Comparison of ENCODE assay signal across 26 mouse cellular contexts in genomic region chr14:54823716-54824115, GRCm38 (mm10). TPM values are rescaled to one million over a fixed set of nuclear protein-coding genes. Genes with fewer than 3 reads are reported as not detected.
DNase-seq lines count a peak whose midpoint lies in the region; ATAC-seq and TF ChIP-seq lines count a peak whose summit lies in the region.
"Had no signal": no experiment of that assay in that cellular context is flagged by ENCODE, and none has a peak within 500 bp of the region (broad histone marks: within the 10 kb centered on the region; RNA-seq: fewer than 3 reads in every experiment).

No protein-coding gene starts in this region.

- H3K36me3 ChIP-seq in kidney, embryonic 14.5 days (ENCODE audit: control insufficient read depth, insufficient read depth, low read length) = no peaks in the 10 kb centered on the region
- H3K36me3 ChIP-seq in heart, adult 2 months (ENCODE audit: control insufficient read depth, insufficient read depth, low read length) = no peaks in the 10 kb centered on the region

- no peaks in the 10 kb centered on the region; the same call in 1 of the 2 replicates for H3K4me1 ChIP-seq in kidney, embryonic 14.5 days (ENCODE audit: control insufficient read depth, insufficient read depth, low read length)
- H3K4me1 ChIP-seq in heart, adult 2 months (ENCODE audit: control insufficient read depth, insufficient read depth, low read length) = no peaks in the 10 kb centered on the region

- H3K79me2 ChIP-seq in heart, adult 2 months (replicated peaks; ENCODE audit: control insufficient read depth, insufficient read depth, low read length) = no peaks in the 10 kb centered on the region

- TF ChIP-seq EP300 in heart, adult 2 months (IDR thresholded peaks at IDR 0.05; ENCODE audit: insufficient read depth, low read depth, low read length) = no peak

- no peaks in the 10 kb centered on the region for H3K9me3 ChIP-seq in kidney, embryonic 14.5 days (ENCODE audit: control insufficient read depth, low read length)

- no peak for ATAC-seq in kidney, embryonic 14.5 days (ENCODE audit: low FRiP score, low TSS enrichment)
- ATAC-seq: activated CD4-positive, CD25-positive, alpha-beta regulatory T cell, adult 4 months; CD4-positive, CD25-positive, alpha-beta regulatory T cell, adult 4 months; forebrain, embryonic 16.5 days had no signal

- H3K27ac ChIP-seq in kidney, embryonic 14.5 days (ENCODE audit: low read depth, low read length) = no peak overlapping the region
- H3K27ac ChIP-seq in heart, adult 2 months = no peak overlapping the region
- H3K27ac ChIP-seq: stomach, postnatal 0 days had no signal

- H3K4me3 ChIP-seq in kidney, embryonic 14.5 days (ENCODE audit: low read length) = no peak overlapping the region
- no peak overlapping the region for H3K4me3 ChIP-seq in heart, adult 2 months

- intact Hi-C loops in heart, adult 2 months (cut with DNase I) = no loop called here

- DNase-seq in adrenal gland, adult 2 months = peak; percentile 12
- no peak for DNase-seq in adrenal gland, adult 8-10 months
- DNase-seq in kidney, adult 11 months = peak; percentile 55
- DNase-seq in kidney, adult 8-10 months = peak; percentile 38 to 69
- peak; percentile 11 to 49 for DNase-seq in kidney, postnatal 25 days
- DNase-seq in left cerebral cortex, adult 9 months (ENCODE audit: low spot score in 2 of 2) = no peak
- DNase-seq in heart, adult 2 months = no peak
- DNase-seq: embryo, embryonic 11 days; gastrocnemius, postnatal 25 days; heart, postnatal 10 days; layer of hippocampus, adult 9-11 months; lung, embryonic 14.5 days; lung, postnatal 36 days; retina, postnatal 1 day had no signal

- no peak overlapping the region for H3K9ac ChIP-seq in kidney, embryonic 14.5 days (ENCODE audit: low read depth, low read length)
- H3K9ac ChIP-seq in heart, adult 2 months (ENCODE audit: low read depth, low read length) = no peak overlapping the region
- H3K9ac ChIP-seq: lung, embryonic 14.5 days had no signal

- H3K4me2 ChIP-seq in kidney, embryonic 14.5 days (replicated peaks; ENCODE audit: low read depth, low read length) = no peak overlapping the region
- H3K4me2 ChIP-seq: heart, embryonic 11.5 days; liver, embryonic 11.5 days; lung, embryonic 14.5 days had no signal

- TF ChIP-seq CTCF in heart, adult 2 months (IDR thresholded peaks at IDR 0.05) = no peak

- 76% methylated on average over 1 of the region's 1 CpGs for WGBS in kidney, embryonic 14.5 days
- WGBS in heart, adult 2 months = 80% methylated on average over 1 of the region's 1 CpGs

- no peak for TF ChIP-seq POLR2A in heart, adult 2 months (IDR thresholded peaks at IDR 0.05; ENCODE audit: insufficient read depth, low read depth, low read length)

- no peaks in the 10 kb centered on the region for H3K27me3 ChIP-seq in kidney, embryonic 14.5 days (ENCODE audit: control insufficient read depth, insufficient read depth, low read length)
- no peaks in the 10 kb centered on the region for H3K27me3 ChIP-seq in heart, adult 2 months (ENCODE audit: control insufficient read depth, insufficient read depth, low read length)

RNA-seq across cellular contexts. Expression of gene Rnf212b, which starts 9.8 kb away (rescaled TPM):
- 1 to 10 TPM in 1 of 2 experiments, under 1 TPM in 1; 0.35 to 1.5 TPM for total RNA-seq in adrenal gland, adult 2 months (2021)
- polyA plus RNA-seq in adrenal gland, adult 2 months (2012; rRNA removed) = 0.22 and 0.24 TPM in 2 replicates
- 1 to 10 TPM in 2 of 4 experiments, under 1 TPM in 2; 0.77 to 1.7 (median 1.2) TPM for total RNA-seq in adrenal gland, adult 8-10 months (2022)
- not detected in 2 replicates for polyA plus RNA-seq in kidney, embryonic 14.5 days (2014; fragmentation: Nextera tagmentation; extraction: Ambion mirVana)
- not detected for total RNA-seq in heart, adult 2 months (2021)
- polyA plus RNA-seq in heart, adult 2 months (2012; rRNA removed) = 0.21 and 0.35 TPM in 2 replicates
- total RNA-seq: heart, postnatal 10 days; left cerebral cortex, adult 8-10 months; midbrain, postnatal 0 days had no signal
- polyA plus RNA-seq: activated CD4-positive, CD25-positive, alpha-beta regulatory T cell, adult 4 months; CD4-positive, CD25-positive, alpha-beta regulatory T cell, adult 4 months; embryonic facial prominence, embryonic 14.5 days; forebrain, embryonic 16.5 days; heart, embryonic 11.5 days; hindbrain, embryonic 11.5 days; limb, embryonic 11.5 days; liver, embryonic 11.5 days; lung, embryonic 14.5 days; midbrain, postnatal 0 days; stomach, postnatal 0 days had no signal

RNA-seq across cellular contexts. Expression of gene Slc7a8, which starts 42.0 kb away (rescaled TPM):
- total RNA-seq in adrenal gland, adult 2 months (2021) = 10 to 100 TPM; 24.7 to 74.6 TPM
- polyA plus RNA-seq in adrenal gland, adult 2 months (2012; rRNA removed) = 31.9 and 52.9 TPM in 2 replicates
- 10 to 100 TPM; 26.6 to 51.8 (median 40.3) TPM for total RNA-seq in adrenal gland, adult 8-10 months (2022)
- 5.8 and 12.1 TPM in 2 replicates for polyA plus RNA-seq in kidney, embryonic 14.5 days (2014; fragmentation: Nextera tagmentation; extraction: Ambion mirVana)
- 1 to 10 TPM; 2.6 to 3.3 TPM for total RNA-seq in heart, adult 2 months (2021)
- 2.7 and 3.7 TPM in 2 replicates for polyA plus RNA-seq in heart, adult 2 months (2012; rRNA removed)
- polyA plus RNA-seq: activated CD4-positive, CD25-positive, alpha-beta regulatory T cell, adult 4 months had no signal

RNA-seq across cellular contexts. Expression of gene Homez, which starts 47.0 kb away (rescaled TPM):
- 10 to 100 TPM; 12.1 to 18.8 TPM for total RNA-seq in adrenal gland, adult 2 months (2021)
- 3.5 and 4.1 TPM in 2 replicates for polyA plus RNA-seq in adrenal gland, adult 2 months (2012; rRNA removed)
- total RNA-seq in adrenal gland, adult 8-10 months (2022) = 10 to 100 TPM; 18.7 to 29.2 (median 21.7) TPM
- 10.3 and 19.1 TPM in 2 replicates for polyA plus RNA-seq in kidney, embryonic 14.5 days (2014; fragmentation: Nextera tagmentation; extraction: Ambion mirVana)
- total RNA-seq in heart, adult 2 months (2021) = 1 to 10 TPM; 4.1 to 7.2 TPM
- 2.6 and 3.1 TPM in 2 replicates for polyA plus RNA-seq in heart, adult 2 months (2012; rRNA removed)

RNA-seq across cellular contexts. Expression of gene Ppp1r3e, which starts 53.6 kb away (rescaled TPM):
- total RNA-seq in adrenal gland, adult 2 months (2021) = 10 to 100 TPM; 13.0 to 19.6 TPM
- polyA plus RNA-seq in adrenal gland, adult 2 months (2012; rRNA removed) = 41.8 and 45.9 TPM in 2 replicates
- 10 to 100 TPM; 18.5 to 26.6 (median 21.6) TPM for total RNA-seq in adrenal gland, adult 8-10 months (2022)
- polyA plus RNA-seq in kidney, embryonic 14.5 days (2014; fragmentation: Nextera tagmentation; extraction: Ambion mirVana) = 2.9 and 4.5 TPM in 2 replicates
- 1 to 10 TPM; 2.8 to 3.4 TPM for total RNA-seq in heart, adult 2 months (2021)
- polyA plus RNA-seq in heart, adult 2 months (2012; rRNA removed) = 4.8 and 4.9 TPM in 2 replicates

RNA-seq across cellular contexts. Expression of gene Bcl2l2, which starts 59.5 kb away (rescaled TPM):
- total RNA-seq in adrenal gland, adult 2 months (2021) = 10 to 100 TPM; 42.6 to 57.7 TPM
- polyA plus RNA-seq in adrenal gland, adult 2 months (2012; rRNA removed) = 43.3 and 45.1 TPM in 2 replicates
- 10 to 100 TPM; 62.9 to 88.0 (median 73.9) TPM for total RNA-seq in adrenal gland, adult 8-10 months (2022)
- polyA plus RNA-seq in kidney, embryonic 14.5 days (2014; fragmentation: Nextera tagmentation; extraction: Ambion mirVana) = 5.3 and 6.1 TPM in 2 replicates
- total RNA-seq in heart, adult 2 months (2021) = 10 to 100 TPM; 42.4 to 45.0 TPM
- 29.2 and 44.4 TPM in 2 replicates for polyA plus RNA-seq in heart, adult 2 months (2012; rRNA removed)

Comparison
In these comparisons a context has a peak if more than half of its experiments do, and no peak if none do; other contexts are left out.
1. DNase-seq: peak in adrenal gland, adult 2 months (single experiment), kidney, adult 11 months (single experiment), kidney, adult 8-10 months (2 of 2) and kidney, postnatal 25 days (2 of 2); none in adrenal gland, adult 8-10 months (single experiment), left cerebral cortex, adult 9 months (0 of 2) and heart, adult 2 months (0 of 2).
2. RNA of gene Slc7a8, which starts 42.0 kb away (total RNA-seq): 24.7 to 74.6 TPM in adrenal gland, adult 2 months and 26.6 to 51.8 TPM in adrenal gland, adult 8-10 months; 2.6 to 3.3 TPM in heart, adult 2 months; every median in the first group is over 4 times any median in the second.